Mouse (Mus musculus): ENCODE data around the gene Gigyf1. TPM values are rescaled to one million over a fixed set of nuclear protein-coding genes. Genes with fewer than 3 reads are reported as not detected.

The Gigyf1 gene
- polyA plus RNA-seq, 1 experiment from 2014 or later: 9.5 TPM

DNA sequence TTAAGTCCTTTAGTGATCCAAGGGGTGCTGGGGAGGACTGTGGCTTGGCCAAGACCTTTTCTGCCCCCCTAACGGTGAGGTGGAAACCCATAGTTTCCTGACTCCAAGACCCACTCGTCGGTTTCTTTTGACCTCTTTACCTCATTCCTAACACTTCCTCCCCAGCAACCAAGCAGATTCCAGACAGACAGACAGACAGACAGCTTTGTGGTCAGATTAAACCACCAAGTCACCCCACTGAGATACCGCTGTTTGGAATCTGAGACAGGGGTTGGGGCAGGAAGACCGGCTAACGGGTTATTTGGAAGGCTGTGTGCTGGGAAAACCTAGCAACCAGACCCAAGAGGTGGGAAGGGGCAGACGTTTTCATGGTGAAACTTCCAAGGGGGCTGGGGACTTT, 51.8 kb downstream of the Gigyf1 start:
- no peaks in the 10 kb centered on the region for H3K4me1 ChIP-seq (ENCODE audit: control insufficient read depth, insufficient read depth, low read length)
- no peak overlapping the region for H3K4me3 ChIP-seq (ENCODE audit: low read depth, low read length)
- no peak overlapping the region for H3K9ac ChIP-seq (ENCODE audit: low read length)
- ATAC-seq (ENCODE audit: insufficient read depth, low FRiP score, low TSS enrichment): no peak
- DNase-seq (ENCODE audit: low spot score): no peak
- 57% methylated on average over 7 of the region's 7 CpGs for WGBS
- peaks cover 2% of the 10 kb centered on the region; the same call in 1 of the 2 replicates for H3K27me3 ChIP-seq (ENCODE audit: control insufficient read depth, insufficient read depth, low read length)
- H3K9me3 ChIP-seq (ENCODE audit: control insufficient read depth, low read length): no peaks in the 10 kb centered on the region
- H3K36me3 ChIP-seq (ENCODE audit: control insufficient read depth, insufficient read depth, low read length): no peaks in the 10 kb centered on the region
- H3K4me2 ChIP-seq (ENCODE audit: low read depth): no peak overlapping the region
- H3K27ac ChIP-seq (ENCODE audit: low read depth, low read length): no peak overlapping the region

DNA sequence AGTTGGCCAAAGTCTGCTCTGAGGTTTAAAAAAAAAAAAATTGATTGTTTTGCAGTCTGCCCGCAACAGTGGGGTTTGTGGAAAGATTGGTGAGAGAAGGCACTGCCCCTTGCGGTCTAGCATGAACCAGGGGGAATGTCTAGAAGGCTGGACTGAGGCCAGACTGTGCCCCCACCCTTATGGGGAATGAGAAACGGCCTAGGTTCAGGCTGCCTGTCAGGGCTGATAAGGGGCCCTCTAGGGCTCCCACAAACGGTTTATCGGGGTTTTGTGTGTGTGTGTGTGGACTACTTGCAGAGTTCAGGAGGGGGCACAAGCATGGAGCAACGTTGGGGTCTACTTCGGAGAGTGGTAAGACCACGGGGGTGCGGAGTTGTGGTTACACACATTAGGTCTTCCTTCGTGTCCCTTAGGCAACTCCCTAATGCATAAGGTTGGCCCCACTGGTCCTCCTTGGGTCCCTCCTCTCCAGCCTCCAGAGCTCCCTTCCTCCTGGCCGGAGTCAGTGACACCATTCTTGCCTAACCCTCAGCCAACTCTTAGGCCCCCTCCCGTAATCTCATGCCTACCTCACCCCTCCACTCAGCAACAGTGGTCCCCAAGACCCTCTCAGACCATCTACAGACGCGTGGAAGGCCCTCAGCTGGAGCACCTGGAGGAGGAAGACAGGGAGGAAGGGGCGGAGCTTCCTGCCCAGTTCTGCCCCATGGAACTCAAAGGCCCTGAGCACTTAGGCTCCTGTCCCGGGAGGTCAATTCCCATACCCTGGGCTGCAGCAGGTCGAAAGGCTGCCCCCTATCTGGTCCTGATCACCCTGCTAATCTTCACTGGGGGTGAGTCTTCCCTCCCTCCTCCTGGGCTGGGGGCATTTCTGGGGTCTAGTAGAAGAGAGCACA, 52.6 kb downstream of the Gigyf1 start:
- ATAC-seq (ENCODE audit: insufficient read depth, low FRiP score, low TSS enrichment) (no peak), DNase-seq (ENCODE audit: low spot score) (no peak)
- no peaks in the 10 kb centered on the region for H3K4me1 ChIP-seq (ENCODE audit: control insufficient read depth, insufficient read depth, low read length)
- WGBS: 82% methylated on average over 17 of the region's 17 CpGs
- H3K9ac ChIP-seq (ENCODE audit: low read length): no peak overlapping the region
- H3K4me2 ChIP-seq (ENCODE audit: low read depth): no peak overlapping the region
- H3K27me3 ChIP-seq (ENCODE audit: control insufficient read depth, insufficient read depth, low read length): peaks cover 2% of the 10 kb centered on the region; the same call in 1 of the 2 replicates
- H3K4me3 ChIP-seq (ENCODE audit: low read depth, low read length): no peak overlapping the region
- no peaks in the 10 kb centered on the region for H3K36me3 ChIP-seq (ENCODE audit: control insufficient read depth, insufficient read depth, low read length)
- H3K9me3 ChIP-seq (ENCODE audit: control insufficient read depth, low read length): no peaks in the 10 kb centered on the region
- no peak overlapping the region for H3K27ac ChIP-seq (ENCODE audit: low read depth, low read length)

DNA sequence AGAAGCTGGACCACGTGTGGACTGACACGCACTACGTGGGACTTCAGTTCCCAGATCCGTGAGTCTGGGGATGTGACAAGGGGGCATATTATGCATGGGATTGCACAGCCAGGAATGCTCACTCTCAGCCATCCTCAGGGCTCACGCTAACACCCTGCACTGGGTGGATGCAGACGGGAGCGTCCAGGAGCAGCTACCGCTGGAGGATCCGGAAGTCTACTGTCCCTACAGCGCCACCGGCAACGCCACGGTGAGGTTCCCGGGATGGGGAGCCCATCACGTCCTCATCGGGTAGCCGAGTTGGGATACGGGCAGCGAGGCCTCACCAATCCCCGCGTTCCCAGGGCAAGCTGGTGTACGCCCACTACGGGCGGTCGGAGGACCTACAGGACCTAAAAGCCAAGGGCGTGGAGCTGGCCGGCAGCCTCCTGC, 56.1 kb downstream of the Gigyf1 start:
- no peak overlapping the region for H3K27ac ChIP-seq (ENCODE audit: low read depth, low read length)
- no peaks in the 10 kb centered on the region for H3K36me3 ChIP-seq (ENCODE audit: control insufficient read depth, insufficient read depth, low read length)
- H3K27me3 ChIP-seq (ENCODE audit: control insufficient read depth, insufficient read depth, low read length): peaks cover 2% of the 10 kb centered on the region; the same call in 1 of the 2 replicates
- DNase-seq (ENCODE audit: low spot score) (peak; percentile 58), ATAC-seq (ENCODE audit: insufficient read depth, low FRiP score, low TSS enrichment) (no peak)
- peak overlapping the region; percentile 45 for H3K4me2 ChIP-seq (ENCODE audit: low read depth)
- H3K9me3 ChIP-seq (ENCODE audit: control insufficient read depth, low read length): no peaks in the 10 kb centered on the region
- H3K4me3 ChIP-seq (ENCODE audit: low read depth, low read length): peak overlapping the region; percentile 28
- peak overlapping the region; percentile 47 for H3K9ac ChIP-seq (ENCODE audit: low read length)
- H3K4me1 ChIP-seq (ENCODE audit: control insufficient read depth, insufficient read depth, low read length): no peaks in the 10 kb centered on the region
- WGBS: 8% methylated on average over 27 of the region's 27 CpGs

Small RNA genes within 50 kb of the gene (microRNA-seq; reads per million reads assigned to microRNA genes)
- not detected for gene Mir6418

Other genes starting within 250 kb of the Gigyf1 start
- 14.5 and 14.7 TPM in 2 replicates for gene Ache, start 231.0 kb upstream of the Gigyf1 start, polyA plus RNA-seq (2014; fragmentation: Nextera tagmentation; extraction: Ambion mirVana)
- 9.3 and 10.9 TPM in 2 replicates for gene Ufsp1, start 223.9 kb upstream of the Gigyf1 start, polyA plus RNA-seq (2014; fragmentation: Nextera tagmentation; extraction: Ambion mirVana)
- 151 and 166 TPM in 2 replicates for gene Srrt, start 210.9 kb upstream of the Gigyf1 start, polyA plus RNA-seq (2014; fragmentation: Nextera tagmentation; extraction: Ambion mirVana)
- gene Trip6, start 204.1 kb upstream of the Gigyf1 start, polyA plus RNA-seq (2014; fragmentation: Nextera tagmentation; extraction: Ambion mirVana): 38.1 and 40.3 TPM in 2 replicates
- gene Slc12a9, start 185.0 kb upstream of the Gigyf1 start, polyA plus RNA-seq (2014; fragmentation: Nextera tagmentation; extraction: Ambion mirVana): 7.9 and 9.0 TPM in 2 replicates
- gene Ephb4, start 168.4 kb upstream of the Gigyf1 start, polyA plus RNA-seq (2014; fragmentation: Nextera tagmentation; extraction: Ambion mirVana): 33.5 and 33.6 TPM in 2 replicates
- 0.05 TPM in 1 of 2 replicates, not detected in the other for gene Zan, start 41.5 kb upstream of the Gigyf1 start, polyA plus RNA-seq (2014; fragmentation: Nextera tagmentation; extraction: Ambion mirVana)
- 53.9 and 57.9 TPM in 2 replicates for gene Pop7, start 16.0 kb upstream of the Gigyf1 start, polyA plus RNA-seq (2014; fragmentation: Nextera tagmentation; extraction: Ambion mirVana)
- gene Epo, start 14.7 kb downstream of the Gigyf1 start, polyA plus RNA-seq (2014; fragmentation: Nextera tagmentation; extraction: Ambion mirVana): 0.34 and 0.51 TPM in 2 replicates
- 449 and 479 TPM in 2 replicates for gene Gnb2, start 15.0 kb downstream of the Gigyf1 start, polyA plus RNA-seq (2014; fragmentation: Nextera tagmentation; extraction: Ambion mirVana)
- 38.6 and 40.0 TPM in 2 replicates for gene Actl6b, start 35.0 kb downstream of the Gigyf1 start, polyA plus RNA-seq (2014; fragmentation: Nextera tagmentation; extraction: Ambion mirVana)
- 0.97 and 1.2 TPM in 2 replicates for gene Tfr2, start 51.3 kb downstream of the Gigyf1 start, polyA plus RNA-seq (2014; fragmentation: Nextera tagmentation; extraction: Ambion mirVana)
- 27.8 and 28.5 TPM in 2 replicates for gene Mospd3, start 82.5 kb downstream of the Gigyf1 start, polyA plus RNA-seq (2014; fragmentation: Nextera tagmentation; extraction: Ambion mirVana)
- gene Pcolce, start 95.2 kb downstream of the Gigyf1 start, polyA plus RNA-seq (2014; fragmentation: Nextera tagmentation; extraction: Ambion mirVana): 75.5 and 91.9 TPM in 2 replicates
- gene Fbxo24, start 110.5 kb downstream of the Gigyf1 start, polyA plus RNA-seq (2014; fragmentation: Nextera tagmentation; extraction: Ambion mirVana): 0.21 TPM in 1 of 2 replicates, not detected in the other
- gene Lrch4, start 110.6 kb downstream of the Gigyf1 start, polyA plus RNA-seq (2014; fragmentation: Nextera tagmentation; extraction: Ambion mirVana): 31.6 and 39.0 TPM in 2 replicates
- gene Gm20605, start 110.6 kb downstream of the Gigyf1 start, polyA plus RNA-seq (2014; fragmentation: Nextera tagmentation; extraction: Ambion mirVana): 6.7 and 8.2 TPM in 2 replicates
- 5.6 and 6.0 TPM in 2 replicates for gene Sap25, start 122.8 kb downstream of the Gigyf1 start, polyA plus RNA-seq (2014; fragmentation: Nextera tagmentation; extraction: Ambion mirVana)
- gene Irs3, start 127.2 kb downstream of the Gigyf1 start, polyA plus RNA-seq (2014; fragmentation: Nextera tagmentation; extraction: Ambion mirVana): 0.12 and 0.24 TPM in 2 replicates
- gene Agfg2, start 166.2 kb downstream of the Gigyf1 start, polyA plus RNA-seq (2014; fragmentation: Nextera tagmentation; extraction: Ambion mirVana): 13.6 and 14.6 TPM in 2 replicates
- gene Nyap1, start 223.1 kb downstream of the Gigyf1 start, polyA plus RNA-seq (2014; fragmentation: Nextera tagmentation; extraction: Ambion mirVana): 3.8 and 4.4 TPM in 2 replicates
- 73.9 and 75.6 TPM in 2 replicates for gene Tsc22d4, start 227.2 kb downstream of the Gigyf1 start, polyA plus RNA-seq (2014; fragmentation: Nextera tagmentation; extraction: Ambion mirVana)

Data from neural tube, embryonic 11.5 days (tissue).